Mouse (Mus musculus) G1E-ER4 (cell line): Measurements from ENCODE around the gene Atf4. TPM values are rescaled to one million over a fixed set of nuclear protein-coding genes. Genes with fewer than 3 reads are reported as not detected.

Experiments
- GATA1 ChIP-seq: IDR thresholded peaks from one replicate; pipeline ENCODE4 v1.8.0; 2012; ENCODE audit warnings: low read length, inconsistent platforms
- polyA plus RNA-seq: library from polyadenylated mRNA; stranded (reverse); fragments of >175 nt; gene quantifications from 2 replicates; pipeline ENCODE4 v1.2.3, GENCODE M21; 2012

Atf4 gene
- polyA plus RNA-seq, 1 experiment = 131 TPM

- no peak for TF ChIP-seq GATA1
Measured at GRCm38 (mm10) chr15:80233053-80233452, 21.9 kb upstream of the Atf4 start.

GRCm38 (mm10) chr15:80233733-80234509 is 21.1 kb upstream of the Atf4 start, which contains the start of gene Mief1:
Gene Mief1 (plus strand): TSS chr15:80234018.
- no peak for TF ChIP-seq GATA1

GRCm38 (mm10) chr15:80235535-80235934 is 19.4 kb upstream of the Atf4 start, which contains the start of gene AC140267.1:
Gene AC140267.1 (plus strand): TSS chr15:80235835.
- no peak for TF ChIP-seq GATA1

- TF ChIP-seq GATA1 = no peak
Measured at GRCm38 (mm10) chr15:80248135-80248534, 6.8 kb upstream of the Atf4 start.

- TF ChIP-seq GATA1 = no peak
Measured at GRCm38 (mm10) chr15:80248596-80248995, 6.4 kb upstream of the Atf4 start.

GRCm38 (mm10) chr15:80249672-80250071 is 5.3 kb upstream of the Atf4 start:
- no peak for TF ChIP-seq GATA1

GRCm38 (mm10) chr15:80250586-80250985 is 4.4 kb upstream of the Atf4 start:
- peak; percentile 42 for TF ChIP-seq GATA1

GRCm38 (mm10) chr15:80253530-80253929 is 1.5 kb upstream of the Atf4 start:
- TF ChIP-seq GATA1 = no peak

- TF ChIP-seq GATA1 = no peak
Measured at GRCm38 (mm10) chr15:80254207-80254606, 777 bp upstream of the Atf4 start.

GRCm38 (mm10) chr15:80255646-80256121 is 700 bp downstream of the Atf4 start:
- no peak for TF ChIP-seq GATA1

- no peak for TF ChIP-seq GATA1
Measured at GRCm38 (mm10) chr15:80256242-80256641, 1.3 kb downstream of the Atf4 start.

GRCm38 (mm10) chr15:80256656-80257601 is 1.9 kb downstream of the Atf4 start:
- no peak for TF ChIP-seq GATA1

- no peak for TF ChIP-seq GATA1
Measured at GRCm38 (mm10) chr15:80257602-80258239, 2.7 kb downstream of the Atf4 start.

GRCm38 (mm10) chr15:80258240-80259170 is 3.5 kb downstream of the Atf4 start:
- no peak for TF ChIP-seq GATA1
